Mouse (Mus musculus) retina, postnatal 1 day (tissue): ENCODE measurements at regions not wholly inside any gene's neighbourhood (a gene's known extent, or its start where the extent isn't known, plus 50 kb on each side); places are given as distances from the start of the nearest gene placed in this dataset.

Source experiments
- DNase-seq: peaks from one replicate; pipeline ENCODE4 v3.0.0-alpha.2; 2012

GRCm38 (mm10) chr6:51017260-51017999, 363.2 kb upstream of the Npvf start:
- peak; percentile 83 for DNase-seq

GRCm38 (mm10) chr6:51021206-51021605, 367.0 kb upstream of the Npvf start:
- no peak for DNase-seq

GRCm38 (mm10) chr6:51023361-51023760, 369.1 kb upstream of the Npvf start:
- DNase-seq: no peak

GRCm38 (mm10) chr6:51024756-51025155, 370.5 kb upstream of the Npvf start:
- DNase-seq: no peak

GRCm38 (mm10) chr6:51025411-51025810, 371.2 kb upstream of the Npvf start:
- DNase-seq: no peak

GRCm38 (mm10) chr6:51027296-51027695, 373.1 kb upstream of the Npvf start:
- peak; percentile 37 for DNase-seq

GRCm38 (mm10) chr6:51029516-51029915, 375.3 kb upstream of the Npvf start:
- no peak for DNase-seq

- no peak for DNase-seq
Observed at GRCm38 (mm10) chr6:51029953-51030352, 375.7 kb upstream of the Npvf start.

- no peak for DNase-seq
Observed at GRCm38 (mm10) chr6:51033835-51034234, 379.6 kb upstream of the Npvf start.

- DNase-seq: no peak
Observed at GRCm38 (mm10) chr6:51036074-51036473, 381.8 kb upstream of the Npvf start.

GRCm38 (mm10) chr6:51036553-51036952, 382.3 kb upstream of the Npvf start:
- DNase-seq: no peak

GRCm38 (mm10) chr6:51036956-51037355, 382.7 kb upstream of the Npvf start:
- DNase-seq: no peak

GRCm38 (mm10) chr6:51039486-51040180, 385.4 kb upstream of the Npvf start:
- DNase-seq: no peak

GRCm38 (mm10) chr6:51043970-51044369, 388.5 kb upstream of the Nfe2l3 start:
- no peak for DNase-seq

GRCm38 (mm10) chr6:51044873-51045272, 387.6 kb upstream of the Nfe2l3 start:
- DNase-seq: no peak

GRCm38 (mm10) chr6:51052451-51052921, 380.0 kb upstream of the Nfe2l3 start:
- DNase-seq: peak; percentile 71

- peak; percentile 91 for DNase-seq
Observed at GRCm38 (mm10) chr6:51057229-51057628, 375.2 kb upstream of the Nfe2l3 start.

GRCm38 (mm10) chr6:51059923-51060847, 372.3 kb upstream of the Nfe2l3 start:
- no peak for DNase-seq

GRCm38 (mm10) chr6:51060848-51061535, 371.5 kb upstream of the Nfe2l3 start:
- peak; percentile 51 for DNase-seq

- no peak for DNase-seq
Observed at GRCm38 (mm10) chr6:51065156-51065555, 367.3 kb upstream of the Nfe2l3 start.

- DNase-seq: no peak
Observed at GRCm38 (mm10) chr6:51067332-51067731, 365.1 kb upstream of the Nfe2l3 start.

- DNase-seq: no peak
Observed at GRCm38 (mm10) chr6:51069945-51070344, 362.5 kb upstream of the Nfe2l3 start.

GRCm38 (mm10) chr6:51071243-51071642, 361.2 kb upstream of the Nfe2l3 start:
- no peak for DNase-seq
